Mouse (Mus musculus): ENCODE results near the gene Lca5l. TPM values are rescaled to one million over a fixed set of nuclear protein-coding genes. Genes with fewer than 3 reads are reported as not detected.
A peak's percentile ranks its signal among the peaks of the same experiment; 100 is the strongest.

Lca5l gene
- polyA plus RNA-seq, 1 experiment from 2014 or later = 1.3 TPM

GRCm38 (mm10) chr16:96222452-96222851 is 30.4 kb upstream of the Lca5l start:
- DNase-seq (ENCODE audit: low spot score) (no peak), ATAC-seq (ENCODE audit: insufficient number of reproducible peaks, low FRiP score, low TSS enrichment, low read depth) (no peak)
- WGBS = 81% methylated on average over 1 of the region's 1 CpGs
- no peaks in the 10 kb centered on the region for H3K4me1 ChIP-seq (ENCODE audit: control insufficient read depth, insufficient read depth, low read length)
- no peak overlapping the region for H3K4me3 ChIP-seq (ENCODE audit: low read depth, low read length)
- no peaks in the 10 kb centered on the region for H3K9me3 ChIP-seq (ENCODE audit: control insufficient read depth, low read length)
- H3K9ac ChIP-seq (ENCODE audit: low read length) = no peak overlapping the region
- no peak overlapping the region for H3K4me2 ChIP-seq (ENCODE audit: low read depth, severe bottlenecking)
- no peaks in the 10 kb centered on the region for H3K27me3 ChIP-seq (ENCODE audit: control insufficient read depth, insufficient read depth, low read length)
- H3K36me3 ChIP-seq (ENCODE audit: control insufficient read depth, insufficient read depth, low read length) = no peaks in the 10 kb centered on the region
- H3K27ac ChIP-seq (replicated peaks; ENCODE audit: low read depth, low read length) = no peak overlapping the region

GRCm38 (mm10) chr16:96221959-96222358 is 29.9 kb upstream of the Lca5l start:
- Histone ChIP-seq H3K4me2 (ENCODE audit: low read depth, severe bottlenecking) (no peak overlapping the region), H3K27me3 (ENCODE audit: control insufficient read depth, insufficient read depth, low read length) (no peaks in the 10 kb centered on the region), H3K4me3 (ENCODE audit: low read depth, low read length) (no peak overlapping the region), H3K9me3 (ENCODE audit: control insufficient read depth, low read length) (no peaks in the 10 kb centered on the region), H3K4me1 (ENCODE audit: control insufficient read depth, insufficient read depth, low read length) (no peaks in the 10 kb centered on the region), H3K27ac (replicated peaks; ENCODE audit: low read depth, low read length) (no peak overlapping the region), H3K36me3 (ENCODE audit: control insufficient read depth, insufficient read depth, low read length) (no peaks in the 10 kb centered on the region), H3K9ac (ENCODE audit: low read length) (no peak overlapping the region)
- no peak for ATAC-seq (ENCODE audit: insufficient number of reproducible peaks, low FRiP score, low TSS enrichment, low read depth)
- DNase-seq (ENCODE audit: low spot score) = no peak
- WGBS = 85% methylated on average over 3 of the region's 3 CpGs

GRCm38 (mm10) chr16:96221491-96221890 is 29.4 kb upstream of the Lca5l start:
- Histone ChIP-seq H3K9me3 (ENCODE audit: control insufficient read depth, low read length) (no peaks in the 10 kb centered on the region), H3K9ac (ENCODE audit: low read length) (no peak overlapping the region), H3K4me3 (ENCODE audit: low read depth, low read length) (no peak overlapping the region), H3K36me3 (ENCODE audit: control insufficient read depth, insufficient read depth, low read length) (no peaks in the 10 kb centered on the region), H3K4me2 (ENCODE audit: low read depth, severe bottlenecking) (no peak overlapping the region), H3K27me3 (ENCODE audit: control insufficient read depth, insufficient read depth, low read length) (no peaks in the 10 kb centered on the region), H3K27ac (replicated peaks; ENCODE audit: low read depth, low read length) (no peak overlapping the region), H3K4me1 (ENCODE audit: control insufficient read depth, insufficient read depth, low read length) (no peaks in the 10 kb centered on the region)
- 82% methylated on average over 5 of the region's 5 CpGs for WGBS
- DNase-seq (ENCODE audit: low spot score) = no peak
- no peak for ATAC-seq (ENCODE audit: insufficient number of reproducible peaks, low FRiP score, low TSS enrichment, low read depth)

GRCm38 (mm10) chr16:96213027-96213426 is 21.0 kb upstream of the Lca5l start:
- Histone ChIP-seq H3K27me3 (ENCODE audit: control insufficient read depth, insufficient read depth, low read length) (no peaks in the 10 kb centered on the region), H3K9ac (ENCODE audit: low read length) (no peak overlapping the region), H3K27ac (replicated peaks; ENCODE audit: low read depth, low read length) (no peak overlapping the region), H3K36me3 (ENCODE audit: control insufficient read depth, insufficient read depth, low read length) (no peaks in the 10 kb centered on the region), H3K4me2 (ENCODE audit: low read depth, severe bottlenecking) (no peak overlapping the region), H3K9me3 (ENCODE audit: control insufficient read depth, low read length) (no peaks in the 10 kb centered on the region), H3K4me1 (ENCODE audit: control insufficient read depth, insufficient read depth, low read length) (no peaks in the 10 kb centered on the region), H3K4me3 (ENCODE audit: low read depth, low read length) (no peak overlapping the region)
- DNase-seq (ENCODE audit: low spot score) (no peak), ATAC-seq (ENCODE audit: insufficient number of reproducible peaks, low FRiP score, low TSS enrichment, low read depth) (no peak)
- 92% methylated on average over 4 of the region's 4 CpGs for WGBS

- no peaks in the 10 kb centered on the region for H3K4me1 ChIP-seq (ENCODE audit: control insufficient read depth, insufficient read depth, low read length)
- H3K4me2 ChIP-seq (ENCODE audit: low read depth, severe bottlenecking) = no peak overlapping the region
- H3K36me3 ChIP-seq (ENCODE audit: control insufficient read depth, insufficient read depth, low read length) = no peaks in the 10 kb centered on the region
- 87% methylated on average over 7 of the region's 7 CpGs for WGBS
- ATAC-seq (ENCODE audit: insufficient number of reproducible peaks, low FRiP score, low TSS enrichment, low read depth) (no peak), DNase-seq (ENCODE audit: low spot score) (no peak)
- no peak overlapping the region for H3K27ac ChIP-seq (replicated peaks; ENCODE audit: low read depth, low read length)
- H3K27me3 ChIP-seq (ENCODE audit: control insufficient read depth, insufficient read depth, low read length) = no peaks in the 10 kb centered on the region
- H3K4me3 ChIP-seq (ENCODE audit: low read depth, low read length) = no peak overlapping the region
- H3K9me3 ChIP-seq (ENCODE audit: control insufficient read depth, low read length) = no peaks in the 10 kb centered on the region
- no peak overlapping the region for H3K9ac ChIP-seq (ENCODE audit: low read length)
Measured at GRCm38 (mm10) chr16:96210856-96211255, 18.8 kb upstream of the Lca5l start.

GRCm38 (mm10) chr16:96209789-96210188 is 17.7 kb upstream of the Lca5l start:
- Histone ChIP-seq H3K4me2 (ENCODE audit: low read depth, severe bottlenecking) (no peak overlapping the region), H3K9ac (ENCODE audit: low read length) (no peak overlapping the region), H3K4me1 (ENCODE audit: control insufficient read depth, insufficient read depth, low read length) (no peaks in the 10 kb centered on the region), H3K27ac (replicated peaks; ENCODE audit: low read depth, low read length) (no peak overlapping the region), H3K27me3 (ENCODE audit: control insufficient read depth, insufficient read depth, low read length) (no peaks in the 10 kb centered on the region), H3K36me3 (ENCODE audit: control insufficient read depth, insufficient read depth, low read length) (no peaks in the 10 kb centered on the region), H3K9me3 (ENCODE audit: control insufficient read depth, low read length) (no peaks in the 10 kb centered on the region), H3K4me3 (ENCODE audit: low read depth, low read length) (no peak overlapping the region)
- DNase-seq (ENCODE audit: low spot score) (no peak), ATAC-seq (ENCODE audit: insufficient number of reproducible peaks, low FRiP score, low TSS enrichment, low read depth) (no peak)
- 77% methylated on average over 10 of the region's 10 CpGs for WGBS

GRCm38 (mm10) chr16:96201485-96202232 is 9.6 kb upstream of the Lca5l start:
- H3K4me2 ChIP-seq (ENCODE audit: low read depth, severe bottlenecking) = no peak overlapping the region
- ATAC-seq (ENCODE audit: insufficient number of reproducible peaks, low FRiP score, low TSS enrichment, low read depth) (no peak), DNase-seq (ENCODE audit: low spot score) (no peak)
- H3K36me3 ChIP-seq (ENCODE audit: control insufficient read depth, insufficient read depth, low read length) = no peaks in the 10 kb centered on the region
- H3K4me3 ChIP-seq (ENCODE audit: low read depth, low read length) = no peak overlapping the region
- no peak overlapping the region for H3K27ac ChIP-seq (replicated peaks; ENCODE audit: low read depth, low read length)
- no peaks in the 10 kb centered on the region for H3K27me3 ChIP-seq (ENCODE audit: control insufficient read depth, insufficient read depth, low read length)
- no peaks in the 10 kb centered on the region for H3K9me3 ChIP-seq (ENCODE audit: control insufficient read depth, low read length)
- peaks cover 18% of the 10 kb centered on the region for H3K4me1 ChIP-seq (ENCODE audit: control insufficient read depth, insufficient read depth, low read length)
- 60% methylated on average over 11 of the region's 11 CpGs for WGBS
- H3K9ac ChIP-seq (ENCODE audit: low read length) = no peak overlapping the region

GRCm38 (mm10) chr16:96200702-96201028 is 8.6 kb upstream of the Lca5l start:
- Histone ChIP-seq H3K9me3 (ENCODE audit: control insufficient read depth, low read length) (no peaks in the 10 kb centered on the region), H3K4me1 (ENCODE audit: control insufficient read depth, insufficient read depth, low read length) (peaks cover 18% of the 10 kb centered on the region)

More at GRCm38 (mm10) chr16:96200702-96201028, 8.6 kb upstream of the Lca5l start:
- no peak overlapping the region for H3K27ac ChIP-seq (replicated peaks; ENCODE audit: low read depth, low read length)
- ATAC-seq (ENCODE audit: insufficient number of reproducible peaks, low FRiP score, low TSS enrichment, low read depth) (no peak), DNase-seq (ENCODE audit: low spot score) (no peak)
- no peaks in the 10 kb centered on the region for H3K36me3 ChIP-seq (ENCODE audit: control insufficient read depth, insufficient read depth, low read length)
- no peaks in the 10 kb centered on the region for H3K27me3 ChIP-seq (ENCODE audit: control insufficient read depth, insufficient read depth, low read length)
- H3K4me3 ChIP-seq (ENCODE audit: low read depth, low read length) = 0 out of 2 replicates have a peak overlapping the region, but pooled peaks have one; percentile 20
- 48% methylated on average over 9 of the region's 9 CpGs for WGBS
- H3K4me2 ChIP-seq (ENCODE audit: low read depth, severe bottlenecking) = peak overlapping the region; percentile 56
- H3K9ac ChIP-seq (ENCODE audit: low read length) = no peak overlapping the region
